Mouse (Mus musculus) right cerebral cortex, adult 2 months (tissue): ENCODE measurements around the gene Evi2a.

Source experiments
- DNase-seq, 2 experiments: peaks; one replicate each; pipeline ENCODE4 v3.0.0; 2021 to 2022; ENCODE audit warnings: low spot score in 2 of 2

The Evi2a gene

DNA sequence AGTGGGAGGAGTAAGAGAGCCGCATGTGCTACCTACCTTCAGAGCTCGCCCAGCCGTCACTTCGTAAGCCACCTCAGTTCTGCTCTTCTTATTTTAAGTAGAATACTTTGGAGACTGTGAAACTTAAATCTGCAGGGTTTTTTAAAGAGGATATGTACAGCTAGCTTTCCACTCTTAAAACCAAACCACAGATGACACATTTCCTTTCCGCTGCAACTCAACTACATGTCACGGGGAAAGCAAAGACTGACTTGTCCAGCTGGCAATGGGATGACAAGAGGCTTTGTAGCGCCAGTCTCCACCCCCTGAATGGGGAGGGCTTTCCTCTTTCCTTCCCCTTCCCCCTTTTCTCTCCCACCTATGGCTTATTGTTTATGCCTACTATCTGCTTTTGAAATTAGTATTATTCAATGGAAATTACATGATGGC, at the start of gene Evi2a, which contains the start of gene Evi2:
Gene Evi2a (minus strand): TSS at position 277 of the 429 bp plus-strand sequence.
Gene Evi2 (minus strand): TSS at position 257 of the 429 bp plus-strand sequence.
- peak; percentile 26 to 32 for DNase-seq

DNA sequence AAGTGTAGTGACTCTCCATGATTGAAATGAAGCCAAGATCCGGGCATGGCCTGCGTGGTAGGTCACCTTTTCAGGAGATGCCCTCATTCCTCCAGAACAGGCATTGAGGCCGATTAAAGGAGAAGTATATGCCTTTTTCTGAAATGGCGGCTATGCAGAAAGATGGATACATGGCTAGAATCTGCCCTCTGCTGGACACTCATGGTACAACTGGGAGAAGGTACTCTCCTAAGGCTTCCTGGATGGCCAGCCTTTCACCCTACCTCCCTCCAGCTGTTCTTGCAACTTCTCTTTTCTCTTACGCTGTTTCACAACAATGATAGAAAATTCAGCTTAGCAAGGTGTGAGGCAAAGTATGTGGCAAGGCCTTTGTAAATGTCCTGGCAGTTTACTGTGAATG, 47.3 kb upstream of the Evi2a start:
- DNase-seq, result peak; percentile 88 to 93

GRCm38 (mm10) chr11:79575383-79576073, 45.1 kb upstream of the Evi2a start:
- DNase-seq, result no peak

- DNase-seq, result no peak
These were observed 43.4 kb upstream of the Evi2a start for GRCm38 (mm10) chr11:79573836-79574235.

DNA sequence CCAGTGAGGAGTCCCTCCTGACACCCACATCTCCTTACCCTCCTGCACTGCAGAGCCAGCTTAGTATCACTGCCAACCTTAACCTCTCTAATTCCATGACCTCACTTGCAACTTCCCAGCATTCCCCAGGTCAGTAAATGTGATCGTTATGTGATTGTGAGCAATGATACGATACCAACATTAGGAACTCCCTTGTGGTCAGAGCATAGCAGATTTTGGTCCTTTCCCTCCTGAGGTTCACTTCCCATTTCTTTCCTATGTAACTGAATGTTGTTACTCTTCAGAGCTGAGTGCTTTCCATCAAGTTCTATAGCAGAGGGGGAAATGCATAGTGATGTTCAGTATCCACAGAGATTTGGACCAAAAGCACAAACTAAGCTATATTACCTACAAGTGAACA, 39.9 kb upstream of the Evi2a start:
- no peak for DNase-seq

DNA sequence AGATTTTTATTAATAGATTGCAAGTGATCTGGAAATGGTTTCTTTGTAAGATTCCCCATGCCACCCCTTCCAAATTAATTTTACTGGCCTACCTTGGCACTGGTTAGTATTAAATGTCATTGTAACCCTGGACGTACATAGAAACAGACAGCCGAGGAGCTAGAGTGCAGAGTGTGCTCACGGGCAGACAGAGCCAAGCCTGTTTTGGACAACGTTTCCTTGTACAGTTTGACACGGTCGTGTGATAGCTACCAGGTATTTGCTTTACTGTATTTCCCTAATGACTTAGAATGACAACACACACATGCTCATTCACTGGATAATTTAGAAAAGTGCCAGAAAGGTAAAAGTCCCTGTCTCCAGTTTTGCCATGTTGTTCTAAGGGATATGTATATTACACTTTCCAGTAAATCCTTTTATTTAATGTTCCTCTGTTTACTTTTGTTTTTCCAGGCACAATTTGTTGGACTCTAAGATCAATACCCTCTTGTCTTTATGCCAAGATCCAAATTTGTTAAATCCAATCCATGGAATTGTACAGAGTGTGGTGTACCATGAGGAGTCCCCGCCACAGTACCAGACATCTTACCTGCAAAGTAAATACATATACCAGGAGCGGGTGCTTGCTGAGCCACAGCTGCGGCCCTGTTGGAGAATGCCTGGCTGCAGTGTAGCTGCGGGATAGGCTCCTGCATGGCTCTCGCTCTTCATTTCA, 37.9 kb upstream of the Evi2a start:
- no peak for DNase-seq

DNA sequence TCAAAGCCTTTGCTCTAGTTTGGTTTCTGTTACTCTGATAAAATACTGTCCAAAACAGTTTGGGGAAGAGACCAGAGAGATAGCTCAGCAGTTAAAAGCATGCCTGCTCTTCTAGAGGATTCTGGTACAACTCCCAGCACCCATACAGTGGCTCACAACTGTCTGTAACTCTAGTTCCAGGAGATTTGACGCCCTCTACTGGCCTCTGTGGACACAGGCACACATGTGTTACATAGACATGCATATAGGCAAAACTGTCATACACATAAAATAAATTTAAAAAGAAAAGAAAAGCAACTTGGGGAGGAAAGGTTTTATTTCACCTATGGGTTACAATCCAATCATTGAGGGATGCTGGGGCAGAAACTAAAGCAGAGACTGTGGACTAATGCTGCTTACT, 36.5 kb upstream of the Evi2a start:
- DNase-seq, result no peak

- DNase-seq, result no peak
These were observed 33.1 kb upstream of the Evi2a start for GRCm38 (mm10) chr11:79563493-79563892.

- DNase-seq, result no peak
These were observed 30.1 kb upstream of the Evi2a start for GRCm38 (mm10) chr11:79560536-79560935.

DNA sequence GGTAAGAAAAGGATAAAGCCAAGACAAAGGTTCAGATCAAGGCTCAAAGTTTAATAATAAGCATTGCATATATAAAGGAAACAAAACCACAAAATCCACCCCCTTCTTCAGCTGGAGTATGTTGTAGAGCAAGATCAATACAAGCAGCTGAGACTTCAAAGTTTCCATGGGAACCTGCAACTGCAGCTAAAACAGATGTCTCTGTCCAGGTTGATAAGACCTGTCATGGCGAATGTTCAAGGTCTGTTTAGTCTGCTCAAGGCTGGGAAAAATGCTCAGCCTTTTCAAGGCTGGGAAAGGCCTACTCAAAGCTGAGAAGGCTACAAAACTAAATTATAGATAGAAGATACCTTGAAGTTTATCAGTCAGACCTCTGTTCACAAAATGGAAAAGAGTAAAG, 22.2 kb upstream of the Evi2a start:
- DNase-seq, result no peak

- no peak for DNase-seq
These were observed 5.9 kb upstream of the Evi2a start for GRCm38 (mm10) chr11:79536293-79536692.

GRCm38 (mm10) chr11:79535554-79535953, 5.1 kb upstream of the Evi2a start:
- DNase-seq, result no peak

DNA sequence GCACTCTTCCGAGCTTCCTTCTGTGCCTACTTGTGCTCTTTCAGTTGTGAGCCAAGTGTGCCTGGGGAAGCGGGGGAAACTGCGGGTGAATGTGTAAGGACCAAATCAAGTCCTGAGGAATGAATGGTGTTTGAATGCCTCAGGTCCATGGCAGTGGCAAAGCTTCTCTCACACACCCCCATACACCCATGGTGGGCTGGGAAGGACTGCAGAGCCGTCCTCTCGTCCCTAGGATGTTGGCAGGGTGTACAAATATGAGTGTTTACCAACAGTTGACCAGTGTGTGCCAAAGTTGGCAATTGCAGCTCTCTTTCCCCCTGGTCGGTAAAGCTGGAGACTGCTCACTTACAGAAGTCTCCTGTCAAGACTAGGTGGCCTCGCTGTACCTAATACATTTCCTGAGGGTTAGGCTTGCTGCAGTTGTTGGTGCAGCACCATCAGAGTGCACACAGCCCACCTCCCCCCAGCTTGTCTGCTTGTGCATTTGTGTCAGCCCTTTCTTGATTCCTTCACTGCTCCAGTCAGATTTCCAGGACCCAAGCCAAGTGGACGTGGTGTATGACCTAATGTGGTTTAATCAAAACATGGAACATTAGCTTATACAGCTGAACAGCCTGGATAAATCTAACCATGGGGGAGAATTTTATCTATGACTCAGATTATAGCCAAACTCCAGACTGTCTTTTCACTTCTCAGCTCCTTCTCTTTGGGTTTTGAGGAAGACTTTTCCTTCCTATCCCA, 3.7 kb upstream of the Evi2a start:
- DNase-seq, result no peak

- no peak for DNase-seq
These were observed 2.9 kb upstream of the Evi2a start for GRCm38 (mm10) chr11:79533311-79533710.

DNA sequence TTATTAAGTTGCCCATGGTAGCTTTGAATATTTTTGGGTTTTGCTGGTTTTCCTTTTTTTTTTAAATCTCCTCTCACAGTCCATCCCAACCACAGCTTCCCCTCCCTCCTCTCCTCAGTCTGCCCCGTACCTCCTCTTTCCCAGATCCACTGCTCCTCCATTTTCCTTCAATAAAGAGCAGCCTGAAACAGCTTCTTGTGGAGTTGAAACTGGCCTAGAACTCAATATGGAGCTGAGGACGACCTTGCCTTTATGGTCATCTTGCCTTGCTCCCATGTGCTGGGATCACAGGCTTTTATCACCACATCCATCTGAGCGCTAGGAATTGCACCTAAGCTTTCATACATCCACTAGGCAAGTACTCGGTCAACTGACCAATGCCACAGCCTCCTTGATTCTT, 1.1 kb upstream of the Evi2a start:
- DNase-seq, result no peak

GRCm38 (mm10) chr11:79530774-79531173, 365 bp upstream of the Evi2a start:
- no peak for DNase-seq

DNA sequence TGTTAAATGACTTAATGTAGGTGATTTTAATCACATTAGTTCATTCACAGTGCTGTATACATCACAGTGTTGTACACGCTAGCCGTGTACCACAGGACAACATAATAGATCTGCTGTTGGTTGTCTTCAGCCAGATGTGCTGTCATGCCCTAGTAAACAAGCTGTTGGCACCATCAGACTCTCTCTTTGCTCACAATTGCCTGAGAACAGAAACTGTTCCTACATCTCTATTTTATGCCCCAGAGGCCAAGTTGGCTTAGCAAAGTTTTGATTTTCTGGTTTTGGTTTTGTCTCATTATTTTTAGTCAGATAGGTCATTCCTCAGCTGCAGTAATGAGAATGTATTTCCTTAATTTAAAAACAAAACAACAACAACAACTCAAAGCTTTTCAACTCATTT, 673 bp downstream of the Evi2a start:
- DNase-seq, result no peak

DNA sequence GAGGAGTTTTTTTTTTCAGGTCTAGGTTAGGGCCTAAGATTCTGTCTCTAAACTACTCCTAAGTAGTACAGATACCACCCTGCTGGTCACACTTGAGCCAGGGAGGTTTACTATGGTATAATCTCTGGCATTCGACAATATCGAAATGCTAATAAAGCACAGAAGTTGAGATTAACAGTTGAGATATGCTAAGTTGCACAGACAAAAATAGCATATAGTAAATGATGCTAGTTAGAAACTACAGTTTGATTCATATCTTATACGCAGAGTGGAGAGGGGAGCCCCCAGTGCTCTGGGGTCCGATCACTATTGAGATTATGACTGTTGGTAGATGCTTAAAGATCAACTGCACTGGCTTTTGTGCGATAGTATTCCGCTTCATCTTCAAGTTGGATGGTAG, 1.2 kb downstream of the Evi2a start:
- DNase-seq, result no peak

DNA sequence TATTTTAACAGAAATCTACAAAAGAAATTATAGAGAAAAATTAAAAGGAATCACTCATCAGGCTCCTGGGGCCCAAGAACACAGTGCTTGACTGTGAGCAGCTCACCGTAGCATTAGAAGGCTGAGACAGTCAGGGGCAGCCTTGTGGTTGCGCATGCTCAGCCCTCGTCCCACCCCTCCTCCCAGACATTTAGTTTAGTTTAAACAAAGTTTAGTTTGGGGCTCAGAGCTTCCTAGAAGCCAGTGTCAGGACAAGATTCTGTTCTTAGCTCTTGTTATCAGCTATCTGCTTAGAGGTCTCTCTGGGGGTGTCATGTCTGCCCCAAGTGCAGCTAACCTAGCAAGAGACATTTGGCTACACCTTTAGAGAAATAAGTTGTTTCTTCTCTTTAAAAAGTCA, 1.8 kb downstream of the Evi2a start:
- DNase-seq, result no peak

- DNase-seq, result no peak
These were observed 2.5 kb downstream of the Evi2a start for GRCm38 (mm10) chr11:79527739-79528384.

DNA sequence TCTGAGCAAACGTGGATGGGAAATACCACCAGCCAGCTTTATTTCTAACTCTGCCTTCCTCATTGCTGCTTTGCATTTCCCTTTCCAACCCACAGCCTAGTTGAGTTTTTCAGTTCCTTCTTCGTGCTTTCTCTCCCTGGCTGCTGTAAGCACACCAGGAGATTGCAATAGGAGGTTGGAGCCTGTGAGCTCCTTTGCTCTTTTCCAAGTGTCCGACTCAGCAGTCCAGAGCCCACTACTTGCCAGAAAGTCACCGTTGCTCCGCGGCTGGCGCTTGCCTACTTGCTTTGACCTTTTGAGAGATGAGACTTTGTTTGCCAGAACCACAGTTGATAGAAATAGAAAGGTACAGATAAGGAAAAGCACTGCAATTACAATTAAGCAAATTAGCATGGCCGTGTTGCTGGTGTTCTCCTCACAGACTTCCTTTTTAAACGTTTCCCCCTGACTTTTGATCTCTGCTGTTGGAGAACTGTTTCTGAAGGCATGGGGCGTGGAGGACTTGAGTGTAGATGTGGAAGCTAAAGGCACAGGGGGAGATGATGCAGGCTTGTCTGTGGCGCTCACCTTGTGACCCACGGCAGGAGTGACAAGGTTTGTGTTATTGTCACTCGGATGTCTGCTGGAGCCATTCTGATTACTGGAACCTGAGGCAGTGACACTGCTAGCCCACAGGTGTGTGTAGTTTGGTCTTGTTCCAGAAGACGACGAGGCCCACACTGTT, 3.2 kb downstream of the Evi2a start:
- peak; percentile 24 to 29 for DNase-seq
